13 mouse cellular contexts compared by ENCODE assay signal in the genomic region with DNA sequence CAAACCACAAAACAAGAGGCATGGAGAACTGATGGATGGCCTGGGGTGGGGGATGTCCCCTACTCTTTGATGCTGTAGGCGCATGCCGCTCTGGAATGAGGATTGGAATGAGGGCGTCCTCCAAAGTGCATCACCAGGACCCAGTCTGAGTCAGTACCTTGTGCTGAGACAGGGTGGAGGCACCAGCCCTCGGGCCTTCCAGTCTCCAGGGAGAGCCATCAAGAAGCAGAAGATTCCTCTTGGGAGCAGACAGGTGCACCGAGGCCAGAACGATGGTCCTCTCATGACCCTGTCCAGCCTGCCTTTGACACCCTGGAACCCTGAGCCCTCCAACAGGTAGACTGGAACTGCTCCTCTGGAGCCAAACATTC. TPM values are rescaled to one million over a fixed set of nuclear protein-coding genes. Genes with fewer than 3 reads are reported as not detected.
DNase-seq lines count a peak whose midpoint lies in the region; ATAC-seq and TF ChIP-seq lines count a peak whose summit lies in the region.
"Had no signal": no experiment of that assay in that cellular context is flagged by ENCODE, and none has a peak within 500 bp of the region (broad histone marks: within the 10 kb centered on the region; RNA-seq: fewer than 3 reads in every experiment).

No protein-coding gene starts in this region.

- no peak overlapping the region for H3K4me3 ChIP-seq in kidney, embryonic 16.5 days (ENCODE audit: low read length)
- H3K4me3 ChIP-seq in kidney, adult 2 months (ENCODE audit: insufficient read depth, low read depth, low read length), result no peak overlapping the region
- H3K4me3 ChIP-seq in hindbrain, embryonic 16.5 days (ENCODE audit: low read length), result no peak overlapping the region

- no peak for ATAC-seq in kidney, embryonic 16.5 days (ENCODE audit: low FRiP score, low TSS enrichment)
- no peak for ATAC-seq in hindbrain, embryonic 16.5 days

- H3K9me3 ChIP-seq in kidney, embryonic 16.5 days (ENCODE audit: low read length), result no peaks in the 10 kb centered on the region
- no peaks in the 10 kb centered on the region for H3K9me3 ChIP-seq in hindbrain, embryonic 16.5 days (ENCODE audit: control insufficient read depth, low read length)
- H3K9me3 ChIP-seq: liver, embryonic 13.5 days had no signal

- TF ChIP-seq POLR2A in kidney, adult 2 months (IDR thresholded peaks at IDR 0.05; ENCODE audit: low read depth, low read length), result no peak

- no peak overlapping the region for H3K9ac ChIP-seq in kidney, embryonic 16.5 days (replicated peaks; ENCODE audit: low read length)
- H3K9ac ChIP-seq in hindbrain, embryonic 16.5 days (ENCODE audit: low read depth, low read length), result no peak overlapping the region

- no peaks in the 10 kb centered on the region for H3K27me3 ChIP-seq in kidney, embryonic 16.5 days (ENCODE audit: insufficient read depth, low read length)
- H3K27me3 ChIP-seq in kidney, adult 2 months (replicated peaks; ENCODE audit: control insufficient read depth, insufficient read depth, low read length), result no peaks in the 10 kb centered on the region
- H3K27me3 ChIP-seq in hindbrain, embryonic 16.5 days (replicated peaks; ENCODE audit: control insufficient read depth, insufficient read depth, low read length), result no peaks in the 10 kb centered on the region

- H3K36me3 ChIP-seq in kidney, embryonic 16.5 days (ENCODE audit: insufficient read depth, low read length), result no peaks in the 10 kb centered on the region
- H3K36me3 ChIP-seq in kidney, adult 2 months (ENCODE audit: control insufficient read depth, insufficient read depth, low read length), result no peaks in the 10 kb centered on the region
- H3K36me3 ChIP-seq in hindbrain, embryonic 16.5 days (ENCODE audit: control insufficient read depth, insufficient read depth, low read length), result no peaks in the 10 kb centered on the region
- H3K36me3 ChIP-seq: liver, embryonic 13.5 days had no signal

- no peak overlapping the region for H3K27ac ChIP-seq in kidney, embryonic 16.5 days (ENCODE audit: low read length)
- no peak overlapping the region for H3K27ac ChIP-seq in kidney, adult 2 months (ENCODE audit: insufficient read depth, low read depth, low read length)
- no peak overlapping the region for H3K27ac ChIP-seq in hindbrain, embryonic 16.5 days (ENCODE audit: low read depth, low read length)

- H3K4me1 ChIP-seq in kidney, embryonic 16.5 days (ENCODE audit: insufficient read depth, low read length), result peaks cover 31% of the 10 kb centered on the region
- no peaks in the 10 kb centered on the region for H3K4me1 ChIP-seq in kidney, adult 2 months (ENCODE audit: control insufficient read depth, insufficient read depth, low read length)
- H3K4me1 ChIP-seq in hindbrain, embryonic 16.5 days (ENCODE audit: control insufficient read depth, insufficient read depth, low read depth, low read length), result no peaks in the 10 kb centered on the region

- DNase-seq in cerebellum, adult 9-10 months, result peak; percentile 51
- no peak for DNase-seq in cerebellum, postnatal 36 days
- DNase-seq in kidney, adult 2 months, result no peak
- peak; percentile 64 for DNase-seq in Muller cell, postnatal 12 days (ENCODE audit: inconsistent ontology term)
- DNase-seq in left cerebral cortex, adult 11 months (ENCODE audit: low spot score), result no peak
- no peak for DNase-seq in urinary bladder, postnatal 36 days (ENCODE audit: low spot score in 2 of 2)
- DNase-seq: adrenal gland, postnatal 14 days; embryo, embryonic 11 days; kidney, postnatal 25 days; liver, embryonic 13.5 days had no signal

- H3K4me2 ChIP-seq in kidney, embryonic 16.5 days (replicated peaks; ENCODE audit: low read depth, low read length), result peak overlapping the region; percentile 79; the same call in 1 of the 2 replicates
- H3K4me2 ChIP-seq in hindbrain, embryonic 16.5 days (ENCODE audit: low read length), result peak overlapping the region; percentile 89

- TF ChIP-seq CTCF in kidney, adult 2 months (conservative IDR thresholded peaks at IDR 0.05; ENCODE audit: insufficient read depth, insufficient read length, low read depth, low read length), result no peak

- 73% methylated on average over 6 of the region's 6 CpGs for WGBS in kidney, embryonic 16.5 days
- 88% methylated on average over 6 of the region's 6 CpGs for WGBS in kidney, adult 2 months
- 78% methylated on average over 6 of the region's 6 CpGs for WGBS in hindbrain, embryonic 16.5 days

RNA-seq across cellular contexts. Expression of gene Usp2, which starts 1.1 kb away (rescaled TPM):
- polyA plus RNA-seq in kidney, embryonic 16.5 days (2015; fragmentation: Nextera tagmentation; extraction: Ambion mirVana), result 53.9 and 57.7 TPM in 2 replicates
- polyA plus RNA-seq in kidney, adult 2 months (2012; rRNA removed), result 55.5 and 66.8 TPM in 2 replicates
- 12.8 and 18.6 TPM in 2 replicates for polyA plus RNA-seq in hindbrain, embryonic 16.5 days (2015; fragmentation: Nextera tagmentation; extraction: Ambion mirVana)

RNA-seq across cellular contexts. Expression of gene Thy1, which starts 24.8 kb away (rescaled TPM):
- polyA plus RNA-seq in kidney, embryonic 16.5 days (2015; fragmentation: Nextera tagmentation; extraction: Ambion mirVana), result 7.7 and 10.5 TPM in 2 replicates
- 9.2 and 20.6 TPM in 2 replicates for polyA plus RNA-seq in kidney, adult 2 months (2012; rRNA removed)
- 10.2 and 18.7 TPM in 2 replicates for polyA plus RNA-seq in hindbrain, embryonic 16.5 days (2015; fragmentation: Nextera tagmentation; extraction: Ambion mirVana)

RNA-seq across cellular contexts. Expression of gene Mfrp, which starts 33.6 kb away (rescaled TPM):
- polyA plus RNA-seq in kidney, embryonic 16.5 days (2015; fragmentation: Nextera tagmentation; extraction: Ambion mirVana), result 0.10 and 0.25 TPM in 2 replicates
- polyA plus RNA-seq in kidney, adult 2 months (2012; rRNA removed), result 4.4 and 5.4 TPM in 2 replicates
- polyA plus RNA-seq in hindbrain, embryonic 16.5 days (2015; fragmentation: Nextera tagmentation; extraction: Ambion mirVana), result 0.20 and 0.31 TPM in 2 replicates
- polyA plus RNA-seq: liver, embryonic 13.5 days had no signal

RNA-seq across cellular contexts. Expression of gene C1qtnf5, which starts 39.1 kb away (rescaled TPM):
- polyA plus RNA-seq in kidney, embryonic 16.5 days (2015; fragmentation: Nextera tagmentation; extraction: Ambion mirVana), result 4.7 and 5.7 TPM in 2 replicates
- 16.8 and 19.6 TPM in 2 replicates for polyA plus RNA-seq in kidney, adult 2 months (2012; rRNA removed)
- 8.5 and 9.5 TPM in 2 replicates for polyA plus RNA-seq in hindbrain, embryonic 16.5 days (2015; fragmentation: Nextera tagmentation; extraction: Ambion mirVana)

RNA-seq across cellular contexts. Expression of gene Gm49380, which starts 45.4 kb away (rescaled TPM):
- 0.22 and 0.25 TPM in 2 replicates for polyA plus RNA-seq in kidney, embryonic 16.5 days (2015; fragmentation: Nextera tagmentation; extraction: Ambion mirVana)
- not detected in 2 replicates for polyA plus RNA-seq in kidney, adult 2 months (2012; rRNA removed)
- polyA plus RNA-seq in hindbrain, embryonic 16.5 days (2015; fragmentation: Nextera tagmentation; extraction: Ambion mirVana), result 0.14 and 0.24 TPM in 2 replicates
- polyA plus RNA-seq: liver, embryonic 13.5 days; thymus, adult 2 months had no signal

Comparison
In these comparisons a context has a peak if more than half of its experiments do, and no peak if none do; other contexts are left out.
1. DNase-seq: peak in cerebellum, adult 9-10 months (single experiment) and Muller cell, postnatal 12 days (single experiment); none in cerebellum, postnatal 36 days (0 of 2), kidney, adult 2 months (single experiment), left cerebral cortex, adult 11 months (single experiment) and urinary bladder, postnatal 36 days (0 of 2).